Mouse (Mus musculus): Measurements from ENCODE around the gene Rprml. TPM values are rescaled to one million over a fixed set of nuclear protein-coding genes. Genes with fewer than 3 reads are reported as not detected.

The Rprml gene
- total RNA-seq, 2 experiments from 2014 or later: not detected

- no peak for DNase-seq
These were observed 16.3 kb downstream of the Rprml start for GRCm38 (mm10) chr11:103665695-103666094.

- DNase-seq: no peak
These were observed 17.0 kb downstream of the Rprml start for GRCm38 (mm10) chr11:103666181-103666906.

- DNase-seq: no peak
These were observed 17.6 kb downstream of the Rprml start for GRCm38 (mm10) chr11:103666907-103667426.

- peak; percentile 24 for DNase-seq
These were observed 26.2 kb downstream of the Rprml start for GRCm38 (mm10) chr11:103675556-103675955.

- peak; percentile 38 for DNase-seq
These were observed 27.7 kb downstream of the Rprml start for GRCm38 (mm10) chr11:103677042-103677441.

GRCm38 (mm10) chr11:103683667-103684334, 34.4 kb downstream of the Rprml start:
- DNase-seq: no peak

- no peak for DNase-seq
These were observed 35.9 kb downstream of the Rprml start for GRCm38 (mm10) chr11:103685261-103685736.

GRCm38 (mm10) chr11:103686706-103687105, 37.3 kb downstream of the Rprml start:
- no peak for DNase-seq

- DNase-seq: no peak
These were observed 39.1 kb downstream of the Rprml start for GRCm38 (mm10) chr11:103688271-103688979.

- no peak for DNase-seq
These were observed 39.6 kb downstream of the Rprml start for GRCm38 (mm10) chr11:103688980-103689378.

- DNase-seq: no peak
These were observed 41.7 kb downstream of the Rprml start for GRCm38 (mm10) chr11:103691036-103691435.

GRCm38 (mm10) chr11:103693241-103693640, 43.9 kb downstream of the Rprml start:
- DNase-seq: no peak

- DNase-seq: no peak
These were observed 47.6 kb downstream of the Rprml start for GRCm38 (mm10) chr11:103696851-103697564.

GRCm38 (mm10) chr11:103697565-103698176, 48.3 kb downstream of the Rprml start, which contains the start of gene Gosr2:
Gene Gosr2 (minus strand): TSS chr11:103697898.
- peak; percentile 86 for DNase-seq

- DNase-seq: no peak
These were observed 48.9 kb downstream of the Rprml start for GRCm38 (mm10) chr11:103698226-103698625.

Other genes starting within 250 kb of the Rprml start
- gene Plekhm1, start 236.9 kb upstream of the Rprml start, total RNA-seq (2021): 10 to 100 TPM in 1 of 2 experiments, 1 to 10 TPM in 1; 8.2 to 10.3 TPM
- not detected for gene Lrrc37a, start 145.0 kb upstream of the Rprml start, total RNA-seq (2021)
- not detected for gene Gm884, start 28.4 kb upstream of the Rprml start, total RNA-seq (2021)
- gene Lyzl6, start 10.7 kb upstream of the Rprml start, total RNA-seq (2021): not detected
- gene Gosr2, start 48.3 kb downstream of the Rprml start, total RNA-seq (2021): 10 to 100 TPM; 50.8 to 51.1 TPM
- gene Wnt9b, start 100.3 kb downstream of the Rprml start, total RNA-seq (2021): under 1 TPM in 1 of 2 experiments, not detected in 1; 0.05 TPM
- gene Wnt3, start 124.6 kb downstream of the Rprml start, total RNA-seq (2021): under 1 TPM; 0.27 to 0.42 TPM

Data from gastrocnemius, postnatal 10 days (tissue).